Mouse (Mus musculus): ENCODE results near the gene Olfr948.

Gene Olfr948

DNA sequence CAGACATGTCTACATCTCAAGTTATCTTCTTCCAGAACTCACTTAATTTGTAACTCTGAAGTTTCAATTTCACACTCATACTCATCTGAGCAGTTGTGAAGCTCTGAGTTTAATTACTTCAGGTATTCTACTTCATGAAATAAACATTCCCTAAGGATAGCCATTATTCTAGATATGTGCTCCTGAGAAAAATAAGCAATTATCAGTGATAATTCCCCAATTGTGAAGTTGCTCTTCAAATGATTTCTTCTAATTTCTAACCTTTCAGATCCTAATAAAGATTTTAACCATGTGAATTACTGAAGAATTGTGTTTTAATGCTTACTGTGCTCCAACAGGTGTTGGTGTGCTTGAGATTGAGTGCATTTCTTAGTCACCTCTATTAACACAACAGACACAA, at the start of gene Olfr948:
TSS of gene Olfr948 (minus strand) at position 101 of the 400 bp plus-strand sequence.
- no peak for DNase-seq (ENCODE audit: low read depth, low spot score)

DNA sequence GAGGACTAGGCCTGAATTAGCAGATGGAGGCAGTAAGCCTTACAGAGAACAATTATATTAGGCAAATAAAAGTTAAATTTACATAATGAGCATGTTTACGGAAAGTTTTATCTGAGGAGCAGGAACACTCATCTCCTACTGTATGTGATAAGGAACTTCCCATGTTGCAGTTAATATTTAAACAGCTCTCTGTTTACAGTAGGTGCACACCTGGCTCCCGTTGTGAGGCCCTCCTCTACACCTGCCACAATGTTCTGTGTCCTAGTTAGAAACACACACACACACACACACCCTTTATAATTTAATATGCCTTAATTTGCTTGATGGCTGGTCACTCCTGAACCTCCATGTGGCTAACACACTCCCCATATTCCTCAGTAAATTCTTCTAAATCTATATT, 38.7 kb downstream of the Olfr948 start:
- no peak for DNase-seq (ENCODE audit: low read depth, low spot score)

DNA sequence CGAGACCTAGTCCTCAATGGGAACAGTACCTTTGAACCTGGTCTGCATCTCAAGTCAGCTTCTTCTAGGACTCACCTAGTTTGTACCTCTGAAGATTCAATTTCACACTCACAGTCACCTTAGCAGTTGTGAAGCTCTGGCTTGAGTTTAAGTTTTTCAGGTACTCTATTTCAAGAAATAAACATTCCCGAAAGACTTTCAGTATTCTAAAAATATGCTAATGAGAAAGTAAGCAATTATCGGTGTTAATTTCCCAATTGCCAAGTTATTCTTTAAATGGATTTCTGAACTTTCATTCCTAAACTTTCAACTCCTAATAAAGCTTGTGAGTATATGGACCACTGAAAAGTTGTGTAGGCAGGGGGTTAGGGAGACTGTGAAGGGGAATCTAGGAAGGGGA, 49.1 kb downstream of the Olfr948 start, which contains the start of gene Olfr945:
TSS of gene Olfr945 (minus strand) at position 101 of the 400 bp plus-strand sequence.
- no peak for DNase-seq (ENCODE audit: low read depth, low spot score)

All from embryo, embryonic 11.5 days (tissue).